Mouse (Mus musculus): ENCODE measurements around the gene Acoxl. TPM values are rescaled to one million over a fixed set of nuclear protein-coding genes. Genes with fewer than 3 reads are reported as not detected.

Gene Acoxl
- polyA plus RNA-seq, 2 experiments from 2014 or later, result 0.41 TPM; not detected in 1

GRCm38 (mm10) chr2:128149596-128149995 lies 310.9 kb downstream of the Acoxl start:
- no peak for ATAC-seq

DNA sequence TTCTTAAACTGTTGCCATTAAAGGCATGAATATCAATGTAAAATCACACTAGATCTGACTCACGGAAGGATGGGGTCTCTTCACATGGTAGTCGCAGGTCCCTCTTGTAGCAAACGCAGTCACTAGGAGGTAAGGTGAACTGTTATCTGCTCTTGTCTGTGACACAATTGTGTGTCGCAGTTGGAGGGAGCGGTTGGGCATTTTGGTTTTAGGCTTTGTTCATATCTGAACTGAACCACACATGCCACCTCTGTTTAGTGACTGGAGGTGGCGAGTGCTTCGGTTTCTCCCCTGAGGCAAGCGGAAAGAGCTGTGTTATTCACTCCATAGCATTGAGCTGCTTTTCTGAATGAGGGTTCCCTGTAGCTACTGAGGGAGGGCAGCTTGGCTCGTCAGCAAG lies 313.5 kb downstream of the Acoxl start:
- no peak for ATAC-seq

DNA sequence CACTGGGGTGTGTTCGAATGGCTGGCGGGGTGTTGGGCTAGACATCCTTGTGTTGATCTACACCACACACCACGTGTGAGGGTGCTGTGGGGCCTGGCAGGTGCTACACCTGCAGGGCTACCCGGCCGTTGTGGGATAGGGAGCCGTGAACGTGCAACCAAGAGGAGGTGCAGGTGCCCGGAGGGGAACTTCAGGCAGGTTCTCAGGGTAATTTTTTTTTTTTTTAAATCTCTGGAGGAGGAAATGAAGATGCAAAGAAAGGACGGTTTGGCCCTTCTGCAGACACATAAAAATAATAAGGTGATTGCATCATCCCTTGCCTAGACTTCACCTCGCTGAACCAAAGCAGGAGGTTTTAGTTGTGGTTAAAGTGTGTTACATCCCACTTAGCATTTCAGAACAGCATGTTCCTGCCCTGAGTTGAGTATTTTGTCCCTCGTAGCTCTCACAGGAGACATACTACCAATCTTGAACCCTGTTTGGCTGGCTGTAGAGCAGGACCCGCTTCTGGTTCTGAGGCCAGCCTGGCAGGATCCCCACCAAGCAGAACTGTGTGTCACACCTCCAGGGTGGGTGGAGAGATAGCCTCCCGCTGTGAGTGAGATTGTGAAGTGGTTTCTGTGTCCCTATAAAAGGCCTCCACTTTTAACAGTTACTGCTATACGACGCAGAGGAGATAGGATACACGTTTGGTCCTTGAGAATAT lies 314.3 kb downstream of the Acoxl start:
- peak; percentile 71 for ATAC-seq

DNA sequence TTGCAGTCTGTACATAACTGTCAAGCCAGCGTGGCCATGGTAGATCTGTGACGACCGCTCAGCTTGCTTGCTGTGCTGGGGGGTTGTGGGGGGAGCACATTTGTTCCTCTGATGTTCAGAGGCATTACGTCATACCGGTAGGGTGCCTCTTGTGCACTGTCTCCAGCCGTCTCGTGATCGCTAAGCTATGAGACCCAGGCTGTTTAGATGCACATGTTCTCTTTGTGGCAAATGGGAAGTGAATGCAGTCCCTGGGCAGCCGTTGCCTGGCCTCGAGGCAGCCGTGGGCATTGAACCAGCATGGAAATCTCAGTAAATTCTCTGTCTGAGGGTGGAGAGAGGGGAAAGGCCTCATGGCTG lies 314.9 kb downstream of the Acoxl start:
- peak; percentile 56 for ATAC-seq

DNA sequence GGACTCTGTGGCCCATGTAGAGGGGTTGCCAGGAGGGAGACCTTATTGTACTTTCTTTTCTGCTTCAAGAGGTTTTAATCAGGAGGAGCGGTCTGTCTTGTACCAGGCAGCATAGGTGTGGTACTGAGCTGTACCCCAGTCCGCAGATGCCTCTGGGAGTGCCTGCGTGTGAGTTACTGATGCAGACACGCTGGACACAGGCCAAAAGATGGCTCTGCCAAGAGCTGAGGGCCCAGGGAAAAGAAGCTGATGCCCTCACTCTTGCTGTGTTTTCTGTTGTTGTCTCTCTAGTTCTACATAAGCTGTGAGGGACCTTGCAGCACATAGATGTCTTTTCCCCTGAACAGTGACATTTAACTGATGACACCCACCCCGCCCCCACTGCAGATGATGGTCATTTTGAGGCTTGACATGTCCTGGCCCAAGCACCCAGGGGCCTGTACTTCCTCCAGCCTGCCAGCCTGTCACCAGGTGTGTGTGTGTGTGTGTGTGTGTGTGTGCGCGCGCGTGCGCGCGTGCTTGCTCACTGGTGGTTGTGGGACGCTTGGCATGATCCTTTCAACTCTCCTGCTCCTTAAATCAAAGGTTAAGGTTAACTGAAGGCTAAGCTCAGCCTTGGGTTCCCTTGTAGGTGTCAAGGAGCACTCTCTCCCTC lies 316.9 kb downstream of the Acoxl start:
- no peak for ATAC-seq

GRCm38 (mm10) chr2:128156067-128156462 lies 317.4 kb downstream of the Acoxl start:
- no peak for ATAC-seq

- no peak for ATAC-seq
Measured at GRCm38 (mm10) chr2:128156557-128157412, 318.1 kb downstream of the Acoxl start.

- ATAC-seq, result peak; percentile 44
Measured at GRCm38 (mm10) chr2:128158734-128159410, 320.2 kb downstream of the Acoxl start.

GRCm38 (mm10) chr2:128159619-128160125 lies 321.0 kb downstream of the Acoxl start:
- peak; percentile 32 for ATAC-seq

DNA sequence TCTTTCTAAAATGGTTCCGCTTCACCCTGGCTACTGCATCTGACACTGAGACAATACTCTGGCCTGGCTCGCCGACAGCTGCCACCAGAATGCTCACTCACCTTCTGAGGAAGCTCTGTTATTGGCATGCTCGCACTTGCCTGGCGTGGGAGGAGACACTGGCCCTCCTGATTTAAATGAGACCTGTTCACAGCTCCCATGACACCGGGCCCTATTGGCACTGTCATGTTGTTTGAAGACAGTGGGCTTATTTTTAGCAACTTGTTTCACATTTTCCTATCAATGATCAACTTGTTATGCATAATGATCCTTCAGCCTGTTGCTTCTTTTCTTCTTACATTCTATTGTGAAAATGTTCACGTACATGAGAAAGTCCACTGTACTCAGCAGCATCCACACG lies 324.5 kb downstream of the Acoxl start:
- ATAC-seq, result no peak

DNA sequence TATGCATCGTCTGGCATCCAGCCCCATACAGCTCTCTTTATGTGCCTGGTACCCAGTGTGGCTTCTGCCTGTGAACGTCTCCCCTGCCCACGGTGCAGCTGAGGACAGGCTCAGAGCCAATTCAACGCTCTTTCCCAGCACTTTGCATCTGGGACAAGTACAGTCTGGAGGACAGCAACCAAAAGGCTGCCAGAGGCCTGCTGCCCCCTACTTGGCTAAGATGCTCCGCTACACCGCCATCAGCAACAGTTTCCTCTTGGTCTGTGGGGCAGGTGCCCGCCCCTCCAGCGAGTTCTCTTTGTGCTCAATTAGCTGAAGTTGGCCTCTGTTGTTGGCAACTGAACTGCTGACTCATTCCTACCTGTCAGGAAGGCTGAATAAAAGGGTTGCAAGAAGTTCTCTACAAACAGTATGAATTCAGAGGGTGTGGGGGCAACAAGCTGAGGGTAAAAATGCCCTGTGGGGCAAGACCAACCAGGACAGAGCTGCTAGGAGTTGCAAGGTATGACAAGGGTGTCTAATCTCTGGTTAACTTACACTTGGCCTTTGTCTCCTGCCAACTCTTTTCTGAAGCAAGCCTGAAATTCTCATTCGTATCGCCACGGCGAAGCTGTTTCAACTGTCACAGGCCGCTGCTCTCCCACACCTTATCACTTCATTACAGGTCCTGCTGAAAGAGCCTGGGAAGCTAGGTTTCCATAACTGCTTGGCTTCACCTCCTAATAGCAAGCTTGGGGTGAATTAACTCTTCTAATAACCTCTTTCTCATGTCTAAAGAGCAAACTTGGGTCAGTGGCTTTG lies 328.1 kb downstream of the Acoxl start:
- no peak for ATAC-seq

DNA sequence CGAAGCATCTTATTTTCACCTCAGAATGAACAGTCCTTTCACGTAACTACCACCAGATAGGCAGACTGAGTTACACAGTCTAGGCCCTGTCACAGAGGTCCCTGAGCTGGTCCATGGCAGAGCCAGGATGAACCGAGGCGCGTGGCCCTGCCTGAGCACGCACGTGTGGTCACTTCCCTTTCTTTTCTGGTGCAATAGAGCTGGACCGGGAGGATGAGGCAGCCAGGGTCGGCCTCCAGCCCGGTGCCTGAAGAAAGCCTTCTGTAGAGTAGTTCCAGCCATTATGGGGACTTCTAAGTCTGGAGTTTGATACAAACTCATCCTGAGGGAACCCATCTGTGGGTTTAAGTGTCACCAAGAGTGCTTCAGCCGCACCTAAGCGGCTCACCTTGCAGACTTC lies 329.3 kb downstream of the Acoxl start:
- no peak for ATAC-seq

- ATAC-seq, result no peak
Measured at GRCm38 (mm10) chr2:128169486-128169885, 330.8 kb downstream of the Acoxl start.

- no peak for ATAC-seq
Measured at GRCm38 (mm10) chr2:128169972-128170371, 331.3 kb downstream of the Acoxl start.

- ATAC-seq, result no peak
Measured at GRCm38 (mm10) chr2:128170614-128171013, 331.9 kb downstream of the Acoxl start.

DNA sequence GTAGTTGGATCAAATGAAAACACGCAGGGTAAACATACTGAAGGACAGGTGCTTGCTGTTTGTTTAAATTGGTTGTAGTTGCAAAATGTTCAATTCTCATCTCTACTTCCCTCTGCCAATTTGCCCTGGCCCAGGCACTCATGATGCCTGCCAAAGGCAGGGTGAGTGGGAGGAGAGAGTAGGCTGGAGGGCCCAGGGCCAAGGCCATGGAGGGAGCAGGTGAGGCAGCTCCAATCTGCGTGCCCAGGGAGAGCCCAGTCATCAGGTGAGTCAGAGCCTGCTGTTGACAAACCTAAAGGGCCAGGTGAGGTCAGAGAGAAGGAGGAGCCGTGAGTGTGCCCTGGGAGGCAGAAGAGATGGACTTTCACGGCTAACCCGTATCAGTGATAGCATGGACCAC lies 333.6 kb downstream of the Acoxl start:
- ATAC-seq, result no peak

Other genes starting within 250 kb of the Acoxl start
- gene Mal, start 182.2 kb upstream of the Acoxl start, polyA plus RNA-seq (2017; shearing (Covaris generic)), result not detected
- not detected for gene Mall, start 108.9 kb upstream of the Acoxl start, polyA plus RNA-seq (2017; shearing (Covaris generic))
- under 1 TPM in 1 of 2 experiments, not detected in 1; 0.24 TPM for gene Nphp1, start 50.0 kb upstream of the Acoxl start, polyA plus RNA-seq (2017; shearing (Covaris generic))
- 10 to 100 TPM; 28.6 to 33.2 TPM for gene Mtln, start 46.4 kb upstream of the Acoxl start, polyA plus RNA-seq (2017; shearing (Covaris generic))
- 1 to 10 TPM; 5.2 to 7.5 TPM for gene Bub1, start 7.0 kb upstream of the Acoxl start, polyA plus RNA-seq (2017; shearing (Covaris generic))